Mouse (Mus musculus) monocyte, adult 2 months (primary cell): ENCODE results near the gene Rasgef1a.

Experiments
- DNase-seq, 2 experiments: peaks; one replicate each; pipeline ENCODE4 v3.0.0; 2022; ENCODE audit warnings: low spot score in 2 of 2, low read depth in 1 of 2

Gene Rasgef1a

GRCm38 (mm10) chr6:118071013-118071350 is 59.7 kb downstream of the Rasgef1a start:
- DNase-seq: no peak

DNA sequence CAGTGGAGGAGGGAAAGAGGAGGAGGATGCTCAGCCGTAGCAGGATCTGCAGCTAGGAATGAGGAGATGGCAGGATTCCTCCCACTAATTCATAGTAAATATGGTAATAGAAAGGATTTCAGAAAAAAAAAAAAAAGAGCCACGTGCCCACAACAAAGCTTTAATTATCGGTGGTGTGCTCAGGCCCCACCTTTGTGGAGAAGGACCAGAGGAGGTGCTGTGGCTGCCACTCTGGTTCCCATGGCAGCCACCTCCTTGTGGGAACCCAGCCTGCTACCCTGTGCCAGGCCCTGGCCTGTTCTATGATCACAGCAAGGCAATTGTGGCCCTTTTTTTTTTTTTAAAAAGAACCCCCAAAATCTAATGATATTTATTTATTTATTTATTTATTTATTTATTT is 60.2 kb downstream of the Rasgef1a start:
- no peak for DNase-seq

GRCm38 (mm10) chr6:118072176-118072575 is 60.9 kb downstream of the Rasgef1a start:
- DNase-seq: no peak

GRCm38 (mm10) chr6:118074151-118074550 is 62.9 kb downstream of the Rasgef1a start:
- no peak for DNase-seq

DNA sequence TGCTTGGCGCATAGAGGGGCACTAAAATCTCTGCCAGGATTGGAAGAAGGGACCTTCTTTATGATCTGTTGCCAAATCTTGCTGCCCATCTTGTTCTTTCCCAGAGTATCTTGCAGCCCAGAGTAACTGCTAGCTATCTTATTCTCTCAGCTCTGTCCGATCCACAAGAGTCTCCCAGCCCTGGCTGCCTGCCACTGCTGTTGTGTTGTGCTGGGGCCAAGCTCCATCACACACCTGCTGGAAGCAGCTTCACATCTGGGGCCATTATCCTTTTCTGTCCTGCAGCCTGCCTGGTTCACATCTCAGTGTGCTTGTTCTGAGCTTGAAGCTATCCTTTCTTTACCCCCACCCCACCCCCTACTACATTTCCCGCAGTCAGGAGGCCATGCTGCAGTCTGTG is 65.0 kb downstream of the Rasgef1a start:
- DNase-seq: no peak

DNA sequence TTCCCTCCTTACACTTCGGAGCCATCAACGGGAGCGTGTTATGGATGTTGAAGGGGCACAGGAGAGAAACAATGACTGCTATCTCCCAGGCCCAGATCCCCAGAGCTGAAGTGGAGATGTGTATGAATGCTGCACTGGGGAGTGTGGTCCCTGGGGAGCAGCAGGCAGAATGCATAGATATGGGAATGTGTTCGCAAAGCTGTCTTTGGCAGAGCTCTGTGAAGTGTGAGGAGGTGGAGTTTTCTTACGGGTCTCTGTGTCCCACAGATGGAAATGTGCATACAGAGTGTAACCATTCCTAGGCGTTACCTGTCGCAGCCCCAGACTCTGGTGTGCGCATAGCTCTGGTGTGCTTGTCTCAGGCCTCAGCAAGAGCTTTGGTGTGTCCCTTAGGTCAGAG is 65.5 kb downstream of the Rasgef1a start:
- DNase-seq: no peak

DNA sequence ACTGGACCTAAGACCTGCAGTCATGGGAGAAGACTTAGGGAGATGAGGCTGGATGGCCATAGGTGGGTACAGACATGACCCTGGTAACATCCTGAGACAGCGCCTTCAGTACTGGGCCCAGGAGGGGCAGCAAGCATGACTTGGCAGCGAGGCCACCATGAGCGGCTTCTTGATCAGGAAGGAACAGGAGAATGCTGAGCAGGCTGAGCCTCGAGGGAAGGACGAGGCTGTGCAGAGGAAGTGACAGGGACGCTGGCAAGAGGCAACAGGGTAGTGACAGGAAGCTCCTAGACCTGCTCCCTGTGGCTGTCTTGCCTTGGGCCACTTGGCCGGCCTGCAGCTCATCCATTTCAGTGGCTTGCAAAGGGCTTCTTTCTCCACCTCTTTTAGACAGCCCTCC is 66.2 kb downstream of the Rasgef1a start:
- no peak for DNase-seq

GRCm38 (mm10) chr6:118078751-118079150 is 67.5 kb downstream of the Rasgef1a start:
- no peak for DNase-seq

DNA sequence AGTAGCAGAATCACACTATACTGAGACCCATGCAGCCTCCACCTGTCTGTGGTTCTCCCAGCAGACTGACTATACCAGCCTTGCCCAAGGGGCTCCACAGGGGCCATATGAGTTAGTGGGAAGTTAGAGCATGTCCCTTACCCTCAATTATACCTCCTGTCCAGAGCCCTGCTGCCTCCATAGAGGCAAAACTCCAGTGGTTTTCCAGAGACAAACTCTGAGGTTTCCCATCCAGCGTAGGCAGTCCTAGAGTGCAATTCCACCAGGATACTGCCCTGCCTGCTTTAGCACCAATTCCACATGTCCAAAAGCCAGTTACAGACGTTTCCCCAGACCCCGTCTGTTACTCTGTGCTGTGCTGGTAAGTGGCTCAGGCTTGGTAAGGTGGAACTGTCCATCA is 68.1 kb downstream of the Rasgef1a start:
- no peak for DNase-seq

DNA sequence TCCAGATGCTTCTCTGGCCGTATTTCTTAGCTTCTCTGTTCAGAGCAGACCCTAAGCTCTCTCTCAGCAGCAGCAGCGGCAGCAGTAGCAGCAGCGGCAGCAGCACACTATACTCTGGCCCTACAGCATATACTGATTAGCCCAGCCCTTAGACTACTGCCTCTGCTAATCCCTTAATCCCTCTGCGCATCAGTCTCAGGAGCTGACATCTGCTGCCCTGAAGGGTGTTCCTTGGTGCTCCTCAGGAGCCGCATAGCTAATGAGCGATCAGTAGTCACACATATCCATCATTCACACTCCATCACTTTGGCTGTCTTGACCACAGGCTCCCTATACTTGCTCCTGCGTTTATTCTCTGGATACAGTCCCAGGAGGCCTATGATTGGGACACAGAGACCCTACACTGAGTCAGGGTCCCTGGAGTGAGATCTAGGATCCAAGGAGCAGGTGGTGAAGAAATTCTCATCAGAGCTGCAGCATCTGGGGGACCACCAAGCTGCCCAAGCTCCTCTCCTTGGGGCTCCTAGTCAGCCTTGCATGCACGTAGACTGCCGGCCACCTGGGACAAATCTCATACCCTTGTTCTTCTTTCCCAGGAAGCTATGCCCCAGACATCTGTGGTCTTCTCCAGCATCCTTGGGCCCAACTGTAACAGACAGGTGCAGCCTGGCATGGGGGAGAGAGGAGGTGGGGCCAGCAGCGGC is 68.7 kb downstream of the Rasgef1a start:
- DNase-seq: no peak

DNA sequence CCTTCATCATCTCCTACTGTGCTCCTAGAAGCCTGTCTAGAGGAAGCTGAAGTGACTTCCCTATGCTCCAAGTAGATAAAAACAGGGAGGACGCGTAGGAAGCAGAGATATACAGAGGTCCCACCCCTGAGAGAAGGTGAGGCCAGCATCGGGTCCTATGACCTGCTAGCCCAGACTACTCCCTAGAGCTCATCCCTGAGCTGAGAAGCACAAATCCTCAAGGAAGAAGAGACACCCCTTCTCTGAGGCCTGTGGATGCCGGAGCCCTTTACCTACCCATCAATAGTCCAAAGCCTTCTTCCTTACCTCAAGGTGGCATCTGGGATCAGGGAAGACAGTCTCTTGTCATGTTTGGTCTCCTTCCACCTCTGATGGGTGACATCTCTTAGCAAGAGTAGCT is 69.5 kb downstream of the Rasgef1a start:
- no peak for DNase-seq

GRCm38 (mm10) chr6:118082384-118082783 is 71.1 kb downstream of the Rasgef1a start:
- no peak for DNase-seq

DNA sequence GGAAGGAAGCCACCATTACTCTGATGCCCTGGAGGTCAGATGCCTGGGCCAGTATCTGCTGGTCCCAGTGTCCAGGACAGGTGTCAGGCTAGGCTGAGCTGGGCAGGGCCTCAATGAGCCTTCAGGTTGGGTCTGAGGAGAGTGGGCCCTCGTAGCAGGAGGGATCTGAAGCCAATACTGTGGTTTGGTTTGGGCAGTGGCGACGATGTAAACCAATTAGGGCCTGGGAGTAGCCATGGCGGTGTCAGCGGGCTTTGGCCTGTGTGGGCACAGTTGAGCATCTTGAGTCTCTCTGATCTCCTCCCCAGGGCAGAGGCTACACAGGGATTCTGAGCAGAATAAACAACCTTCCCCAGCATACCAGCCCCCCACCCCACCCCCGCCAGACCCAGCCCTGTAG is 72.4 kb downstream of the Rasgef1a start:
- no peak for DNase-seq

- DNase-seq: no peak
These were observed 73.4 kb downstream of the Rasgef1a start for GRCm38 (mm10) chr6:118084596-118084995.

GRCm38 (mm10) chr6:118087955-118088354 is 76.7 kb downstream of the Rasgef1a start:
- no peak for DNase-seq

- DNase-seq: no peak
These were observed 77.7 kb downstream of the Rasgef1a start for GRCm38 (mm10) chr6:118088750-118089440.

- no peak for DNase-seq
These were observed 79.6 kb downstream of the Rasgef1a start for GRCm38 (mm10) chr6:118090827-118091226.

DNA sequence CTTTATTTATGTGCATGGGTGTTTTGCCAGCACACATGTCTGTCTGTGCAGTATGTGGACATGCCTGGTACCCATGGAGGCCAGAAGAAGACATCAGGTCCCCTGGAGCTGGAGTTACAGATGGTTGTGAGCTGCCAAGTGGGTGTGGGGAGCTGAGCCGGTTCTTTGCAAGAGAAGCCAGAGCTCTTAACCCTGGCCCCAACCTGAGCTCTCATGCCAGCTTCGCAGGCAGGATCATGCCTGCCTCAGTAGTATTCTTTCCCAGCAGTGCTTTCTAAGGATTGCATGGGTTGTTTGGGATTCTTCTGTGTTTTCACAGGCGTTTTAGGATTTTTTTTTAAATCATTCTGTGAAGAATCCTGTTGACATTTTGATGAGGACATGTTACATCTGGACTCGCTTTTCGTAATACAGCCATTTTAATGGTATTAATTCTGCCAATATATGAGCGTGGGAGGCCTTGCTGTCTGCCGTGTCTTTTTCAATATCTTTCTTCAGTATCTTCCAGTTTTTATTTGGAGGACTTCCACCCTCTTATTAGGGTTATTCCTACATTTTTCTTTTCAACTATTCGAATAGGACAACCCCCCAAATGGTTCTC is 86.6 kb downstream of the Rasgef1a start:
- no peak for DNase-seq

DNA sequence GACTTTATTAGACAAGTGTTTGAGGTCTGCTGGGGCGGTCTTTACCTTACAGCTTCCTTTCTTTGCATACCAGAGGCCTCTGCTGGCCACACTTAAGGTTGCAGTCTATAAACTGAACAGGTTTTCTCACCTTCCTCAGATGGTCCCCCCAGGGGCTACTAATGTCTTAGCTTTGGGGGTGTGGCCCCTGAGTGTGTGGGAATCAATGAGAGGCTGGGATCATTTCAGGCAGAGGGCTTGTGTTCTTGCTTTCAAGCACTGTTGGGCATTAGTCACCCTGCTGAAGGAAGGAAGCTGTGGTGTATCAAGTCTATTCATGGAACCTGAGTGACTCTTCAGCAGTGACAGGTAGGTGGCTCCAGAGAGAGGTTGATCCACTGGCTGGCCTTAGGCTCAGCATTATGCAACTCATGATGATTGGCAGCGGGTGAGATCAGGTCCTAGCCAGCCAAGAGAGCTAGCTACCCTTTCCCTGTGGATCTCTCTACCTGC is 88.1 kb downstream of the Rasgef1a start:
- DNase-seq: no peak

DNA sequence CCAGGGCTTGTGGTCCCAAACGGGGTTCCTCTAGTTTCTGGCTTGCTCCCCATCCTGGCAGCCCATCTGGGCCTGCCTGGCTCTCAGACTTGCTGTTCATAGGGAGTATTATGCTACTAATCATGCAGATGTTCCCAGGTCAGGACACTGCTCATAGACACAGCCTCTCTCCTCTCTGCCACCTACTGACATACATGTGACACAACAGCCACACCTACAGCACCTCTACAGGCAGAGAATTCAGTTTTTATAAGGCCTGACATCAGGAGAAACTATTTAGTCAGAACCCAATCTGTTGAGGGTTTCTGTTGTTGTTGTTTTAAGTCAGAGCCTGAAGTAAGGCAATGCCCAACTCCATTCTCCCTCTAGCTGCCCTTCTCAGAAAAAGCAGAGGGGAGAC is 100.6 kb downstream of the Rasgef1a start:
- DNase-seq: no peak

- no peak for DNase-seq
These were observed 111.5 kb downstream of the Rasgef1a start for GRCm38 (mm10) chr6:118122767-118123166.

DNA sequence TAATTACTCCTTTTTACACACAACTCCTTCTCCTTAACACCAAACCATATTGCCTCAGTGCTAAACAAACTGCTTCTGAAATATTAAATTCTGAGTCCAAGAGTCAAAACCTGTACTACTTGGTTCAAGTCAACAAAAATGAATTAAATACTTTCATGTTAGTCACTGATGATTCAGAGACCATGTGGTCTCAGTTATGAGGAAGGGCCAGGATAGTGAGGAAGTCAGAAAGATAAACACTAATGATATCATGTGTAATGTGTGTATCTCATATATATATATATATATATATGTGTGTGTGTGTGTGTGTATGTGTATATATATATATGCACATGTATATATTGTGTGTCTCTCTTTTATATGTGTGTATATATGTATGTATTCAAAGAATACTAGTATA is 115.3 kb downstream of the Rasgef1a start:
- no peak for DNase-seq
